14 mouse cellular contexts compared by ENCODE assay signal in genomic region chr3:20829391-20829790, GRCm38 (mm10).
"Had no signal": no experiment of that assay in that cellular context is flagged by ENCODE, and none has a peak within 500 bp of the region (broad histone marks: within the 10 kb centered on the region; RNA-seq: fewer than 3 reads in every experiment).

No protein-coding gene starts in this region.

- H3K4me1 ChIP-seq: liver, embryonic 13.5 days had no signal

- H3K4me3 ChIP-seq: liver, embryonic 13.5 days had no signal

- H3K4me2 ChIP-seq: liver, embryonic 13.5 days; midbrain, embryonic 11.5 days had no signal

- H3K36me3 ChIP-seq: liver, embryonic 13.5 days had no signal

- H3K9me3 ChIP-seq: liver, embryonic 13.5 days had no signal

- H3K27me3 ChIP-seq: liver, embryonic 13.5 days had no signal

- H3K27ac ChIP-seq: liver, embryonic 13.5 days; stomach, postnatal 0 days had no signal

- DNase-seq: kidney, adult 9 months; kidney, postnatal 14 days; kidney, postnatal 4 days; liver, embryonic 13.5 days; lung, adult 2 months; lung, postnatal 14 days; lung, postnatal 4 days; midbrain, embryonic 14.5 days; right cerebral cortex, postnatal 25 days; thymus, adult 2 months; thymus, postnatal 14 days; thymus, postnatal 4 days had no signal

- H3K9ac ChIP-seq: liver, embryonic 13.5 days had no signal
